Mouse (Mus musculus) limb, embryonic 11.5 days (tissue): ENCODE measurements around the gene Tmem127. TPM values are rescaled to one million over a fixed set of nuclear protein-coding genes. Genes with fewer than 3 reads are reported as not detected.

Experiments
- ATAC-seq: fragments of 200-750 bp; cut with Nextera tagmentation; 2 replicates; pipeline ENCODE4 v1.8.0; 2017; ENCODE audit warnings: low read depth; ENCODE audit not compliant: insufficient number of reproducible peaks, low FRiP score, low TSS enrichment
- DNase-seq: peaks from one replicate; pipeline ENCODE4 v3.0.0-alpha.2; 2015; ENCODE audit warnings: low spot score
- H3K27ac ChIP-seq: fragments of 300-500 bp; sonication (generic); replicated peaks from 2 replicates; pipeline ENCODE4 v1.5.1; 2014; ENCODE audit warnings: low read depth, mild to moderate bottlenecking, low read length
- H3K27me3 ChIP-seq: fragments of 300-500 bp; sonication (generic); 2 replicates; pipeline ENCODE4 v1.6.1; 2014; ENCODE audit warnings: mild to moderate bottlenecking, low read length, mixed read lengths; ENCODE audit not compliant: control insufficient read depth, insufficient read depth
- H3K36me3 ChIP-seq: fragments of 300-500 bp; sonication (generic); 2 replicates; pipeline ENCODE4 v1.6.1; 2014; ENCODE audit warnings: mild to moderate bottlenecking, low read length, moderate library complexity, mixed read lengths; ENCODE audit not compliant: control insufficient read depth, insufficient read depth
- H3K4me1 ChIP-seq: fragments of 300-500 bp; sonication (generic); 2 replicates; pipeline ENCODE4 v1.6.1; 2014; ENCODE audit warnings: low read length, mixed read lengths; ENCODE audit not compliant: control insufficient read depth, insufficient read depth
- H3K4me2 ChIP-seq: fragments of 300-500 bp; sonication (generic); 2 replicates; pipeline ENCODE4 v1.6.1; 2014; ENCODE audit warnings: low read depth, mild to moderate bottlenecking, moderate library complexity; ENCODE audit not compliant: severe bottlenecking
- H3K4me3 ChIP-seq: fragments of 300-500 bp; sonication (generic); 2 replicates; pipeline ENCODE4 v1.5.1; 2014; ENCODE audit warnings: low read depth, low read length
- H3K9ac ChIP-seq: fragments of 300-500 bp; sonication (generic); 2 replicates; pipeline ENCODE4 v1.6.1; 2014; ENCODE audit warnings: mild to moderate bottlenecking, low read length
- H3K9me3 ChIP-seq: fragments of 300-500 bp; sonication (generic); 2 replicates; pipeline ENCODE4 v1.6.1; 2016; ENCODE audit warnings: low read length; ENCODE audit not compliant: control insufficient read depth
- WGBS: fragments of 180-500 bp; shearing (Covaris S2); extraction: QIAGEN DNeasy Blood & Tissue Kit; methylation state at CpG from one replicate; pipeline ENCODE4 v1.1.7; 2014; 5-methylcytosine and 5-hydroxymethylcytosine counted together
- polyA plus RNA-seq: library from polyadenylated mRNA; unstranded; fragments of >200 nt; fragmentation: Nextera tagmentation; extraction: Ambion mirVana; gene quantifications from 2 replicates; pipeline ENCODE4 v1.2.1, GENCODE M21; 2014

Gene Tmem127
- polyA plus RNA-seq, 1 experiment from 2014 or later, result 17.0 TPM

DNA sequence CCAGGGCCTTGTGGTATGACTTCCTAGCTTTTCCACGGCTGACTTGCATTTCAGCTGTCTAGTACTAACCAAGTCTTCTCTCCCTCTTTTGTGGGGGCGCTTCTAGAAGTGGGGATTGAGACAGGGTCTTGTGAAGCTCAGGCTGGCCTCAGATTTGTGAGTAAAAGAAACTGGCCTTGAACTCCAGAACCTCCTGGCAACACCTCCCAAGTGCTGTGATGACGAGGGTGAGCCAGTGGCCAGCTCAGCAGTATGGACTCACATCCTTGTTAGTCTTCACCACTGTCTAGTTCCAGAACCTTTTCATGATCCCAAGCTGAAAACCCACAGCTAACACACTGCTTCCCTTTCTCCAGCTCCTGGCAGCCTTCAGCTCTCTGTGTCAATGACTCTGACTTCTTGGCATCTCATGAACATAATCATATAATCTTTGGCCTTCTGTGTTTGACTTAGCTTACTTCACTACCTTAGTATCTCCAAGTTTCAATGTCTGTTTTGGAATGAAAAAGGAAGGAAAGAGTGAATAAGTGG, 7.0 kb downstream of the Tmem127 start:
- H3K36me3 ChIP-seq, result peaks cover 3% of the 10 kb centered on the region
- no peak overlapping the region for H3K9ac ChIP-seq
- no peak overlapping the region for H3K4me2 ChIP-seq
- H3K9me3 ChIP-seq, result no peaks in the 10 kb centered on the region
- DNase-seq, result no peak
- no peaks in the 10 kb centered on the region for H3K4me1 ChIP-seq
- no peaks in the 10 kb centered on the region for H3K27me3 ChIP-seq
- WGBS, result 82% methylated on average over 3 of the region's 3 CpGs
- no peak overlapping the region for H3K4me3 ChIP-seq
- H3K27ac ChIP-seq, result no peak overlapping the region
- ATAC-seq, result no peak

GRCm38 (mm10) chr2:127255294-127255693, 7.6 kb downstream of the Tmem127 start:
- no peak overlapping the region for H3K27ac ChIP-seq
- DNase-seq (no peak), ATAC-seq (no peak)
- H3K9me3 ChIP-seq, result no peaks in the 10 kb centered on the region
- H3K4me1 ChIP-seq, result no peaks in the 10 kb centered on the region
- no peaks in the 10 kb centered on the region for H3K27me3 ChIP-seq
- peaks cover 3% of the 10 kb centered on the region for H3K36me3 ChIP-seq
- no peak overlapping the region for H3K9ac ChIP-seq
- H3K4me2 ChIP-seq, result no peak overlapping the region
- WGBS, result 89% methylated on average over 6 of the region's 6 CpGs
- no peak overlapping the region for H3K4me3 ChIP-seq

- no peak overlapping the region for H3K4me2 ChIP-seq
- WGBS, result 89% methylated on average over 5 of the region's 5 CpGs
- no peak for DNase-seq
- H3K9ac ChIP-seq, result no peak overlapping the region
- H3K27ac ChIP-seq, result no peak overlapping the region
- H3K36me3 ChIP-seq, result peaks cover 3% of the 10 kb centered on the region
- no peaks in the 10 kb centered on the region for H3K27me3 ChIP-seq
- no peaks in the 10 kb centered on the region for H3K9me3 ChIP-seq
- ATAC-seq, result no peak
- H3K4me1 ChIP-seq, result no peaks in the 10 kb centered on the region
- H3K4me3 ChIP-seq, result no peak overlapping the region
Measured at GRCm38 (mm10) chr2:127259340-127259739, 11.6 kb downstream of the Tmem127 start.

- Histone ChIP-seq H3K4me3 (no peak overlapping the region), H3K9ac (no peak overlapping the region), H3K36me3 (no peaks in the 10 kb centered on the region; the same call in 1 of the 2 replicates), H3K9me3 (no peaks in the 10 kb centered on the region), H3K4me2 (no peak overlapping the region), H3K4me1 (no peaks in the 10 kb centered on the region), H3K27ac (no peak overlapping the region), H3K27me3 (no peaks in the 10 kb centered on the region)
- ATAC-seq (no peak), DNase-seq (no peak)
Measured at GRCm38 (mm10) chr2:127262480-127262879, 14.8 kb downstream of the Tmem127 start.

DNA sequence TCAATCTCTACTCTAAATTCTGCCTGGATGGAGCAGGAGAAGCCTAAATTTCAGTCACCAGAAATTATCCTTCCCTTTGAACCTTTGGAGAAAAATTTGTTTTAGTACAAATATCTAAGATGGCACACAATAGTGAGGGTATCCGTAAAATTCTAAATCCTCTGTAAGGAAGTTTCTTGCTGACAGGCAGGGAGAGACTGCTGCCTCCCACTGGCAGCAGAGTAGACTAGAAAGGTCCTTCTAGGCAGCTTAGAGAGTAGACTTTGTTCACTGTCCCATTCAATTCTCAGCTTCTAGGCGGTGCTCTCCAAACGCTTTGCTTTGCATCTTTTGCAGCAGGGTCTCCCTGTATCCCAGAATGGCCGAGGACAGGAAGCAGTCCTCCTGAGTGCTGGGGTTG, 20.1 kb downstream of the Tmem127 start:
- ATAC-seq (no peak), DNase-seq (no peak)
- no peak overlapping the region for H3K27ac ChIP-seq
- no peaks in the 10 kb centered on the region for H3K4me1 ChIP-seq
- no peak overlapping the region for H3K4me3 ChIP-seq
- H3K27me3 ChIP-seq, result no peaks in the 10 kb centered on the region
- no peak overlapping the region for H3K9ac ChIP-seq
- H3K9me3 ChIP-seq, result no peaks in the 10 kb centered on the region
- H3K36me3 ChIP-seq, result no peaks in the 10 kb centered on the region
- 59% methylated on average over 4 of the region's 4 CpGs for WGBS
- no peak overlapping the region for H3K4me2 ChIP-seq

GRCm38 (mm10) chr2:127269491-127270299, 22.0 kb downstream of the Tmem127 start, which contains the start of gene Stard7:
Gene Stard7, plus strand, starts transcription at chr2:127270218.
- under 1% methylated on average over 48 of the region's 49 CpGs for WGBS
- DNase-seq (peak; percentile 96), ATAC-seq (peak; percentile 98)
- H3K36me3 ChIP-seq, result no peaks in the 10 kb centered on the region
- peak within 1 kb of the TSS; percentile 91 for H3K9ac ChIP-seq
- H3K4me2 ChIP-seq, result peak within 1 kb of the TSS; percentile 61
- H3K9me3 ChIP-seq, result no peaks in the 10 kb centered on the region
- H3K4me1 ChIP-seq, result no peaks in the 10 kb centered on the region
- peak within 1 kb of the TSS; percentile 84 for H3K27ac ChIP-seq
- H3K27me3 ChIP-seq, result no peaks in the 10 kb centered on the region
- peak within 1 kb of the TSS; percentile 98 for H3K4me3 ChIP-seq

DNA sequence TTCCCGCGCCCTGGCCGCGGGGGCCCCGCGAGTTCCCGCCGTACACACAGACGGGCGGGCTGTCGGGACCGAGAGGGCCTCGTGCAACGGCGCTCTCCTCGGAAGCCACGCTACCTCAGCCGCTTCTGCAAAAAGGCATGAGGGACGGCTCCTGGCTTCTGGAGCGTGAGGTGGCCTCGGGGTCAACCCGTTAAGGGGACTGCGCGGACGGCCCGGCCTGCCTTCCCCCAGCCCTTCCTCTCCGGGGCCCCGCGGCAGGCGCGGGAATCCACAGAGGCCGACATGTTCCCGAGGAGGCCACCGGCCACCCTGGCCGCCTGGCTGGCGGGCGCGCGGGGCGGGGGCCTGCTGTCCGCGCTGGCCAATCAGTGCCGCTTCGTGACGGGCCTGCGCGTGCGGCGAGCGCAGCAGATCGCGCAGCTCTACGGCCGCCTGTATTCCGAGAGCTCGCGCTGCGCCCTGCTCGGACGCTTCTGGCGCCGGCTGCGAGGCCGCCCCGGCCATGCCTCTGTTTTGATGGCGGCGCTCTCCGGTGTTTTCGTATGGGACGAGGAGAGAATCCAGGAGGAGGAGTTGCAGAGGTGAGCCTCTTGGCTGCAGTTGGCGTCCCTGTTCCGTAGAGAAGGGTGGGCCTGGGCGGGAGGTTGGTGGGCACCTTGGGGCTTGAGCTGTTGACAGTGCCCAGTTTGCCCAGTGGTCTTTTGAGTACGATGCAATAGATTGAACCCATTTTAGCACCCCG, 22.8 kb downstream of the Tmem127 start:
- ATAC-seq, result peak; percentile 93
- WGBS, result 0% methylated on average over 74 of the region's 75 CpGs
- H3K4me3 ChIP-seq, result peak overlapping the region; percentile 98

GRCm38 (mm10) chr2:127271042-127271515, 23.4 kb downstream of the Tmem127 start:
- H3K4me1 ChIP-seq, result no peaks in the 10 kb centered on the region
- peak overlapping the region; percentile 98 for H3K4me3 ChIP-seq
- H3K4me2 ChIP-seq, result peak overlapping the region; percentile 61
- no peak overlapping the region for H3K27ac ChIP-seq
- no peaks in the 10 kb centered on the region for H3K27me3 ChIP-seq
- H3K9me3 ChIP-seq, result no peaks in the 10 kb centered on the region
- DNase-seq (no peak), ATAC-seq (no peak)
- peak overlapping the region; percentile 91 for H3K9ac ChIP-seq
- 23% methylated on average over 8 of the region's 8 CpGs for WGBS
- H3K36me3 ChIP-seq, result no peaks in the 10 kb centered on the region

More for the DNA sequence above, 22.8 kb downstream of the Tmem127 start:
- peak overlapping the region; percentile 91 for H3K9ac ChIP-seq
- peak; percentile 85 for DNase-seq
- peak overlapping the region; percentile 61 for H3K4me2 ChIP-seq
- H3K27ac ChIP-seq, result peak overlapping the region; percentile 84
- no peaks in the 10 kb centered on the region for H3K9me3 ChIP-seq
- H3K27me3 ChIP-seq, result no peaks in the 10 kb centered on the region
- no peaks in the 10 kb centered on the region for H3K4me1 ChIP-seq
- no peaks in the 10 kb centered on the region for H3K36me3 ChIP-seq
